Mouse (Mus musculus) cortical plate, adult 2 months (tissue): ENCODE measurements around the gene Zdhhc20.

Source experiments
- CTCF ChIP-seq: fragments of 200-500 bp; IDR thresholded peaks from 2 replicates; pipeline ENCODE4 v1.5.1; 2011; ENCODE audit warnings: mild to moderate bottlenecking, control low read depth, low read length; ENCODE audit not compliant: insufficient read depth; ENCODE audit errors: extremely low read depth
- POLR2A ChIP-seq: fragments of 200-500 bp; IDR thresholded peaks from 2 replicates; pipeline ENCODE4 v1.6.1; 2011; ENCODE audit warnings: mild to moderate bottlenecking, low read length, control low read depth; ENCODE audit not compliant: insufficient read depth; ENCODE audit errors: extremely low read depth

DNA sequence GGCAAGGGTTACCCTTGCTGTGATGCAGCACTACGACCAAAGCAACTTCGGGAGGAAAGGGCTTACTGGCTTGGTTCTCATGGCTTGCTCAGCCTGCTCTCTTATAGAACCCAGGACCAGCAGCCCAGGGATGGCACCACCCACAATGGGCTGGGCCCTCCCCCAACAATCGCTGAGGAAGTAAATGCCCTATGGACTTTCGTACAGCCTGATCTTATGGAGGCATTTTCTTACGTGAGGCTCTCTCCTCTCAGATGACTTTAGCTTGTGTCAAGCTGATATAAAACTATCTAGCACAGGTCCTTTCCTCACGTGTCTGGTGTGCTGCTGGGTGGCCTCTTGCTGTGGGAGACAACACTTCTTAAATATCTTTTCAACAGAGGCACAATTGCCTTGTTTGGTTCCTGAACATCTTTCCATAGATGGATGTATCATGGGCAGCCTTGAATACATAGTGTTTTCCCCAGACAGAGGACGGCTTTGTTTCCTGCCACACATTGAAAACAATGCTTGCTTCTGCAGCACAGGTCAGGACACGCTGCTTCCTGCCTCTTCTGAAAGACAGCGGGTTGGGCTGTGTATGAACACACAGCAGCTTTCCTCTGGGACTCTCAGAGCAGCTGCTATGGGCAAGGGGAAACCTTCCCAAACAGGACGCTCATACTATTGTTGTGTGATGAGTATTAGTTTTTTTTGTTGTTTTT is 31.5 kb upstream of the Zdhhc20 start:
- TF ChIP-seq CTCF (no peak), POLR2A (no peak)
